Mouse (Mus musculus) embryo, embryonic 10.5 days (tissue): ENCODE measurements around the gene Hmx2.
A peak's percentile ranks its signal among the peaks of the same experiment; 100 is the strongest.

ENCODE experiments used
- DNase-seq: peaks from one replicate; pipeline ENCODE4 v3.0.0-alpha.2; 2015; ENCODE audit warnings: low spot score

The Hmx2 gene

DNA sequence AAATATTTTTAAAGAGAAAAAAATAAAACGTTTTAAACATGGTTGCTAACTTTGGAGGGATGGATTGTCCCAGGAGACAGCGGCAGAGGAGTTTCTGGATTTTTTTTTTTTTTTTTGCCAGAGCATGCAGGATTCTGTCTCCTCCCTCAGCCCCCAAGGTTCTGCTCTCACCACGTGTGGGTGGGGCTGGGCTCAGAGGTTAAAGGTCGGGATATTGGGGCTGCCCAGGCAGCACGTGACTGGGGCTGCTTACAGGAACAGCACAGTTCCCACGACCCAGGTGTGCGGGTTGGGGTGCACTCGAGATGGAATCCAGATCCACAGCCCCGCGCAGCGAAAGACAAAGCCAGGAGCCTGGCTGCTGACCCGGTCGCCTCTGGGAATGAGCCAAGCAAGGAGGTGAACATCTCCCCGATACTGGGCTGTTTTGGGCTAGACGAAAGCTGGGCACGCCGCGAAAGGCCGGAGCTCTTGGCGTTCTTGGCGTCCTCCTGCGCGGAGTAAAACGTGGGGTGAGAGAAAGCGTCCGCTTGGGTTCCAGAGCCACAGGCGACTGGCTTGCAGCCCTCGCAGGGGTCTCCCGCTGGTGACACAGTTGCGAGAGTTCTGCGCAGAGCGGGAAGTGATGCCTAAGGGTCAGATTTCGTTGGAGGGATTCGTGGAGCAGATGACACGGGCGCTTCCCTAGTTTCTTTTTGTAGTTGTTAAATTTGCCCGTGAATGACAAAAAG is 8.1 kb downstream of the Hmx2 start:
- DNase-seq: peak; percentile 60

DNA sequence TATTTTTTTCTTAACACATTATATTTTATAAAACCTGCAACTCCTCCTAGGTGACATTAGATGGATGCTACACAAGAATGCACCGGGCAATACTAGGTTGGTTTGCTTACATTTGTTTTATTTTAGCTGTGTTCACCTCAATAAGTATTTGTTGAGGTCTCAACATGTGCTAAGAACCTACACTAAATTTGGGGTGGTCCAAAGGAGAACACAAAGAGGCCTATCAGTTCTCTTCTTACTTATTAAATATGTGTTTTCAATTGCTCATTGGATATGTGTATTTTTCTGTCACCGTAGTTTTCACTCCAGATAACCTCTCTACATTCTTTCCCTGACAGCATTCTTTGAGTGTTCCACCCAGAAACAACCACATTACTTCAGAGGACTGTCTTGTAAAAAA is 9.2 kb downstream of the Hmx2 start:
- peak; percentile 45 for DNase-seq

DNA sequence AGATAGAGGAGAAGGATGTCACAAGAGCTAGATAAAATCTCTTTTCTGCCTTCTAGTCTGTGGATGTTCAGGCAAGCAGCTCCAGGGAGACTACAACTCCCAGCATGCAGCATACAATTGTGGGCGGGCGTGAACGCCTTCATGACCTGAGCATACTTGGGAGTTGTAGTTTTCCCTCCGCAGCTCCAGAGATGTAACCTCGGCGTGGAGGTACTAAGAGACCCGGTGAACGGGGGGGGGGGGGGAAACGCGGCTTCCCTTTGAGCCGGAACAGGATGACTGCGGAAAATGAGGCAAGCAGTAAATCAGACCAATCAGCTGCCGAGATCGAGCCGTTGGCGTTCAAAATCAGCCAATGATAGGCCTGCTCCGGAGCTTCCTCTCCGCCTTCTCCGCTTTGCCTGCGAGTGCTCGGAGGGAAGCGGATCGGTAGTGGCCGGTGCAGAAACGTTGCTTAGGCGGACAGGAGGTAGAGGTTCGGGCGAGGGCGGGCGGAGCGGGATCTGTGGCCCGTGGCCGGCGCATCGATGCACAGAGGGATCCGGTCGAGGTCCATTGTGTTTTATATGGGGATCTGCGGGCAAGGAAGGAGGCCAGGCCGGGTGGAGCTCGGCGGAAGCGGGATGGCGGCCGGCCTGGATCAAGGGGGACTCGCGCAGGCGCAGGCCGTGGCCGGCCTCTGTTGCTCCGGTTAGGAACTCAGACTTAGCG is 11.6 kb downstream of the Hmx2 start, which contains the start of gene Bub3:
TSS of gene Bub3 (plus strand) at position 237 of the 711 bp plus-strand sequence.
- DNase-seq: peak; percentile 97

DNA sequence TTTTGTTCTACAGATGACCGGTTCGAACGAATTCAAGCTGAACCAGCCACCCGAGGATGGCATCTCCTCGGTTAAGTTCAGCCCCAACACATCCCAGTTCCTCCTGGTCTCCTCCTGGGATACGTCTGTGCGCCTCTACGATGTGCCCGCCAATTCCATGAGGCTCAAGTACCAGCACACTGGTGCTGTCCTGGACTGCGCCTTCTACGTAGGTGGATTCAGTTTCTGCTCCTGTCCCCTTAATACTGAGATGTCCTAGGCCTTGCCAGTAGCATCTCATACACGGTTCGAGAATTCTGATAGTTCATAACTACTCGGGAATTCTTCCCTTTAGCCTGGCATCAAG is 12.1 kb downstream of the Hmx2 start:
- DNase-seq: no peak

DNA sequence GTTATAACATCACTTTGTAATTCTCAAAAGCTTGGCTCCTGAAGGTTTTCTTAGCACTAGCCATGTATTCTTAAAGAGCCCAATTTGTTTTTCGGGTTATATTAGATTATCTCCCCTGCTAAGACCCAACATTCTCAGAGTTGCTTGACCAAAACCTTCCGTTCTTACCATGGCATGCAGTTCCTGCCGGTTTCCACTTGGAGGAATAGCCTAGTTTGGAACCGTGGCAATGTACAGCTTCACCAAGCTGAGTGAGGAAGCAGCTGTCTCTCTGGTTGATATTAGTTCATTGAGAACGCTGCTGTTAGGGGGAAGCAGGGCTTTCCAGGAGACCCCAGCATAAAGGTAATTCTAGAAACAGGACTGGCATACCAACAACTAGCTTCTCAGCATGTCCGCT is 26.7 kb downstream of the Hmx2 start:
- DNase-seq: no peak

DNA sequence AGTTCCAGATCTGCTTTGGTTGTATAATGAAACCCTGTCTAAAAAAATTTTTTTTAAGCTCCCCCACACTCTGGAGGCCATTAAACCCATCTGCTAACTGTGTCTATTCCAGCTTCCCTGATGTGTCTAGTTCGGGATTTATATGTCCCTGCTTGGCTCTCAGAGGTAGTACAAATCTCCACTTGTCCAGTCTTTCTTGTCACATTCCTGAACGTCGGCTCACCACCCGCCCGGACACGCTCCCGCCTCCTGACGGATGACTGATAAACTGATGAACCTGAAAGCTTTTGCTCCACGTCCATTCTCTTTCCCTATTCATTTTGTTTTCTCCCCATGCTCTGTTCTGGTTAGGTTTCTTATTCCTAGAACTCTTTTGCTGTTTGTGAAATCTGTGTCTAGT is 33.6 kb downstream of the Hmx2 start:
- no peak for DNase-seq

DNA sequence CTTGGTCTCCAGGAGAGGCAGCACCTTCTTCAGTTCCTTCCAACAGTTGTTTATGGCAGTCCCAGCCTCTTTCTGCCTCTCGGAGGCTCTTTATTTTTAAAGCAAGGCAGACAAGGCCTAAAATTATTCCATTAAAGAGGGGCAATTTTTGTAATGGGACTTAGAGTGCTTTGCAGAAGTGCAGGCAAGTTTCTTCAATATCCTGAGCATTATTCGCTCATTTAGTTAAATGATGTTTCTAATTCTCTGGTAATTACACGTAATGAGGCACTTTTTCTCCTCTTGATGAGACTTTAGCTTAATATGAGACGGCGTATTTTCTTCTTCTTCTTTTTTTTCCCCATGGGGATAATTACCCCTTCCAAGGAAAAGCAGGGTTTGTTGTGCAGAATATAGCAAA is 37.0 kb downstream of the Hmx2 start:
- DNase-seq: no peak

DNA sequence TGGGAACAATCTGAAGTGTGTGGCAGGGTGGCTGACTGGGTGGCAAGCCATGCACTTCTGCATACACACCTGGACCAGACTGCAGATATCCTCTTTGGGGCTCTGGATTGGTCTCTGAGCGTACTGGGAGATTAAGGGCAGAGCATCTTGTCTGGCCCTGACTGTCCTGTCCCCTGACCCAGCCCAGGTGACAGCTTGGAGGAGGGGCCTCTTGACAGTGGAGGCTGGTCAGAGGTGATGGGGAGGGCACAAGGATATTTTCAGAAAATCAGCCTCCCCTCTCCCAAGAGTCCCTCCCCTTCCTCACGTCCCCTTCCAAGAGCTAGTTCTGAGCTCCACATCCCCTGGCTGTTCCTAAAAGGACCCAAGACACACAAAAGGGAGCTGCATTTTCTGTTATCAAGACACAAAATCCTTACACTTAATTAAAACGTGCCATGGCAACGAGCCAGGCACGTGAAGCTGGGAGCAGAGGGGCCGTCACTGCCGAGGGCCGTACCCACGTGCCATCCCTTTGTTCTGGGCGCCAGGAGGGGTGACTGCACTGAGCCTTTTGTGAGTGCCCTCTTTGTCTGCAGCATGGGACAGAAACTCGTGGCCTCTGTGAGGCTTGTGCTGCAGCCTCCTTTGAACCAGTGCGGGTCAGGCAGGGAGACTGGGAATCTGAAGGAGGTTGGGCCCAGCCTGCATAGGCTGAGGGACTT is 49.4 kb downstream of the Hmx2 start:
- DNase-seq: peak; percentile 80

DNA sequence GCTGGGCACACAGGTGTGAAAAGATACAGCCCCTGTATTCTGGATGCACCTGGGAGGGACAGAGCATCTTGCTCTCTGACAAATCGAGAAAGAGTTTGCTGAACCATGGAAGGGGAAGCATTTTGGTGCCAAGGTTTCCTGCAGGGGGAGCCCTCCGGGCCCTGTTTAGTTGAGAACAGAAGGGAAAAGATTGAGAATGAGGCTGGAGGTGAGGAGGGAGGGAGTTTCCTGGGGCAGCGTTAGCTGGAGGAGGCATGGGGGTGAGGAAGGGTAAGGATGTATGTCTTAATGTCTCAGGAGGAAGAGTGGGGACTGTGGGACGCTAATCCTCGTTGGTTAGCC is 49.9 kb downstream of the Hmx2 start:
- DNase-seq: peak; percentile 85

DNA sequence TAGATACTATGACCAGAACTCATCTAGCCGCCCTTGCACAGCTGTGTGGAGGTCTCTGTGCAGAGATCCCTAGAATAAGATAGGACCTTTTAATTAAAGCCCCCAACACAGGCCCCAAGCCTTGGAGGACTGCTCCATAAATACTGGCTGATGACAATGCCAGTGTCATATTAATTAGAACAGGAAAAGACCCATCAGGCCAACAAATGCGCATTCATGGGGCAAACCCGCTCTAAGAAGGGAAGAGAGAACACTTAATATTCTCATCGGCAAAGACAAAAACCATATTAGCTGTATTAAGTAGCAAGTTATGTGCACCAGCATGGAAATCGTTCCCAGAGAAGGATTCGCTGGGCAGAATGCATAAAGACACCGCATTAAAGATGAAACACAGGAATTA is 53.5 kb downstream of the Hmx2 start:
- no peak for DNase-seq

DNA sequence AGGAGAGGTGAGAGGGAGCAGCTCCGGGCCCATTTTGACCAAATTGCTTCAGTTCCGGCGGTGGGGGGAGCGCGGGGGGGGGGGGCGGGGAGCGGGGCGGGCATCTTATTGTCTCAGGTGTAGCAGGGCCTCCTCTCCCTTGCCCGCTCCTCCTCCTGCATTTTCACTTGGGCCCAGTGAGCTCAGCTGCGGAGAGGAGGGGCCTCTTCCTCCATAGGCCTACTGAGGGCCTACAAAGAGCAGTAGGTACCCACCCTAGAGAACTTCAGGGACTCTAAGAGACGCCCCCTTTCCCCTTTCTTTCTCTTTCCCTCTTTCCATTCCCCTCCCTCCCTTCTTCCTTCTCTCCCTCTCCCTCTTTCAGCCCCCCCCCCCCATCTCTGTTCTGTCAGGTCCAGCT is 54.6 kb downstream of the Hmx2 start:
- peak; percentile 12 for DNase-seq

DNA sequence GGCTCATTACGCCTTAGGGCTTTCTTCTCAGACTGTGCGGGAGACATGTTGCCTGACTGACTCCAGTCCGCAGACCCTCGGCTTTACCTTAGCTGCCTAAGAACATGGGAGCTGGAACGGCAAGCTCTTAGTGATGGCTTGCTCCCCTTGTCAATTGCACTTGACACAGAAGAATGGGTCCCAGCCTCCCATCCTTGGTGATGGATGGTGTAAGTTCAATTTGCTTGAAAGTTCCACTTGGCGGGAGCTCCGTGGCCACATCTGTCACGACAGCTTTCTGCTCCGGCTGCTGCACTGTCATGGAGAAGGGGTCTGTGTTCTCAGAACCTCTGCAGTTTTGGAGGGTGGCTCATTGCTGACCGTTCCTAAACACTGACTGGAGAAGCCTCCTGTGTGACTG is 56.4 kb downstream of the Hmx2 start:
- no peak for DNase-seq

DNA sequence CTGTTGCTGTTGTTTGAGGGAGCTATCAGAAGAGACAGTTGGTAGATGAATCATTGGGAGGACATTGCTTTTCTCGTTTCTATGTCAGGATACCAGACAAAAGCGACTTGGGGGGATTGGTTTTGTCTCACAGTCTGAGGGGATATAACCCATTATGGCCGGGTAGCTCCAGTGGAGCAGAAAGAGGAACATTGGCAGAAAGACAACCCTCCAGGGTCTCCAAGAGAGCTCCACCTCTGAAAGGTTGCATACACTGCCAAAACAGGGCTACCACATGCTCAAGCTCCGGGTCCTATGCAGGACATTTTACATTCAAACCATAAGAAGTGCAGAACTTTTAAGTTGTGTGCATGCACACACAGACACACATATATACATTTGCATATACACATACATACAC is 56.9 kb downstream of the Hmx2 start:
- no peak for DNase-seq
